Mouse (Mus musculus) heart, postnatal 0 days (tissue): ENCODE data around the gene Timp2.

Experiments
- CTCF ChIP-seq: IDR thresholded peaks from 2 replicates; pipeline ENCODE4 v1.5.1; 2016; ENCODE audit warnings: antibody characterized with exemption, control low read depth, low read depth
- EP300 ChIP-seq: IDR thresholded peaks from 2 replicates; pipeline ENCODE4 v1.6.1; 2016; ENCODE audit warnings: antibody characterized with exemption, low read depth

GRCm38 (mm10) chr11:118360907-118361341, 5.4 kb upstream of the Timp2 start:
- TF ChIP-seq CTCF (no peak), EP300 (no peak)
